Mouse (Mus musculus) heart, embryonic 15.5 days (tissue): ENCODE data around the gene Csk. TPM values are rescaled to one million over a fixed set of nuclear protein-coding genes. Genes with fewer than 3 reads are reported as not detected.

Experiments used
- ATAC-seq: fragments of 200-750 bp; cut with Nextera tagmentation; replicated peaks from 2 replicates; pipeline ENCODE4 v1.8.0; 2017; ENCODE audit warnings: low read depth, moderate TSS enrichment; ENCODE audit not compliant: insufficient number of reproducible peaks, insufficient read depth, low FRiP score
- H3K27ac ChIP-seq: fragments of 300-500 bp; sonication (generic); 2 replicates; pipeline ENCODE4 v1.5.1; 2015; ENCODE audit warnings: mild to moderate bottlenecking, inconsistent platforms
- H3K27me3 ChIP-seq: fragments of 300-500 bp; sonication (generic); 2 replicates; pipeline ENCODE4 v1.6.1; 2015; ENCODE audit warnings: inconsistent platforms
- H3K36me3 ChIP-seq: fragments of 300-500 bp; sonication (generic); 2 replicates; pipeline ENCODE4 v1.6.1; 2015; ENCODE audit warnings: mild to moderate bottlenecking, inconsistent platforms
- H3K4me1 ChIP-seq: fragments of 300-500 bp; sonication (generic); replicated peaks from 2 replicates; pipeline ENCODE4 v1.6.1; 2015; ENCODE audit warnings: inconsistent platforms
- H3K4me2 ChIP-seq: fragments of 300-500 bp; sonication (generic); 2 replicates; pipeline ENCODE4 v1.6.1; 2015; ENCODE audit warnings: inconsistent platforms, mild to moderate bottlenecking, moderate library complexity
- H3K4me3 ChIP-seq: fragments of 300-500 bp; sonication (generic); 2 replicates; pipeline ENCODE4 v1.5.1; 2015; ENCODE audit warnings: mild to moderate bottlenecking, inconsistent platforms
- H3K9ac ChIP-seq: fragments of 300-500 bp; sonication (generic); 2 replicates; pipeline ENCODE4 v1.6.1; 2015; ENCODE audit warnings: mild to moderate bottlenecking, inconsistent platforms
- H3K9me3 ChIP-seq: fragments of 300-500 bp; sonication (generic); replicated peaks from 2 replicates; pipeline ENCODE4 v1.6.1; 2016; ENCODE audit warnings: inconsistent platforms
- WGBS: fragments of 180-500 bp; shearing (Covaris S2); methylation state at CpG from one replicate; pipeline ENCODE4 v1.1.7; 2015; ENCODE audit warnings: mixed read lengths; 5-methylcytosine and 5-hydroxymethylcytosine counted together
- polyA plus RNA-seq: library from polyadenylated mRNA; unstranded; fragments of >200 nt; fragmentation: Nextera tagmentation; extraction: Ambion mirVana; gene quantifications from 2 replicates; pipeline ENCODE4 v1.2.1, GENCODE M21; 2015

Csk gene
- polyA plus RNA-seq, 1 experiment from 2014 or later, result 14.6 TPM

- peak overlapping the region; percentile 34 for H3K9ac ChIP-seq
- H3K4me3 ChIP-seq, result peak overlapping the region; percentile 2
- no peaks in the 10 kb centered on the region for H3K36me3 ChIP-seq
- WGBS, result 2% methylated on average over 6 of the region's 6 CpGs
- ATAC-seq, result peak; percentile 67
- no peaks in the 10 kb centered on the region for H3K9me3 ChIP-seq
- peak overlapping the region; percentile 94 for H3K27ac ChIP-seq
- H3K4me2 ChIP-seq, result peak overlapping the region; percentile 54
- peaks cover 80% of the 10 kb centered on the region for H3K4me1 ChIP-seq
- no peaks in the 10 kb centered on the region for H3K27me3 ChIP-seq
Measured at GRCm38 (mm10) chr9:57637741-57638322, 15.6 kb downstream of the Csk start.

DNA sequence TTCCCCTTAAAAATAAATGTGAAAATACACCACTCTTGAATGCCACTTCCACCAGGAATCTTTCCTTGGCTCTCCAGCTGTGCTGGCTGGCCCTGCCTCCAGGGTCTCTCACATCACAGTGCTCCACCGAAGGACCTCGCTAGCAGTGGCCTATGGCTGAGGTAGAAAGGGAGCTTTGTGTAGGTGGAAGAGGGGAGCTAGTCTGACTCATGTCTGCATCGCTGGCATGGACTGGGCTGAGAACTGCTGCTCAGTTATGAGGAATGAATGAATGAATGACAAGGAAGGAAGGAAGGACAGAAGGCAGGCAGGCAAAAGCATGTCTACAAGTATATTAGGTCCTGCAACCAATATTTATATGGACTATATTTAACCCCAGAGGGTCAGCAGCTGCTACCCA, 16.2 kb downstream of the Csk start:
- Histone ChIP-seq H3K27ac (peak overlapping the region; percentile 94), H3K27me3 (no peaks in the 10 kb centered on the region), H3K9ac (peak overlapping the region; percentile 34; the same call in 1 of the 2 replicates), H3K4me1 (peaks cover 76% of the 10 kb centered on the region), H3K9me3 (no peaks in the 10 kb centered on the region), H3K4me3 (peak overlapping the region; percentile 2), H3K4me2 (peak overlapping the region; percentile 54), H3K36me3 (no peaks in the 10 kb centered on the region)
- 31% methylated on average over 3 of the region's 3 CpGs for WGBS
- peak; percentile 0; the same call in 1 of the 2 replicates for ATAC-seq

GRCm38 (mm10) chr9:57633481-57634024, 19.9 kb downstream of the Csk start:
- H3K4me2 ChIP-seq, result no peak overlapping the region
- no peak overlapping the region for H3K27ac ChIP-seq
- no peak overlapping the region for H3K4me3 ChIP-seq
- H3K4me1 ChIP-seq, result peaks cover 43% of the 10 kb centered on the region
- ATAC-seq, result no peak
- no peaks in the 10 kb centered on the region for H3K27me3 ChIP-seq
- no peak overlapping the region for H3K9ac ChIP-seq
- WGBS, result 25% methylated on average over 4 of the region's 4 CpGs
- no peaks in the 10 kb centered on the region for H3K9me3 ChIP-seq
- H3K36me3 ChIP-seq, result peaks cover 26% of the 10 kb centered on the region

- Histone ChIP-seq H3K4me2 (no peak overlapping the region), H3K27ac (no peak overlapping the region), H3K4me3 (no peak overlapping the region), H3K27me3 (no peaks in the 10 kb centered on the region), H3K4me1 (peaks cover 17% of the 10 kb centered on the region), H3K36me3 (peaks cover 60% of the 10 kb centered on the region), H3K9me3 (no peaks in the 10 kb centered on the region), H3K9ac (no peak overlapping the region)
- WGBS, result 63% methylated on average over 14 of the region's 14 CpGs
- ATAC-seq, result peak; percentile 53; the same call in 1 of the 2 replicates
Measured at GRCm38 (mm10) chr9:57629118-57629874, 24.1 kb downstream of the Csk start.

DNA sequence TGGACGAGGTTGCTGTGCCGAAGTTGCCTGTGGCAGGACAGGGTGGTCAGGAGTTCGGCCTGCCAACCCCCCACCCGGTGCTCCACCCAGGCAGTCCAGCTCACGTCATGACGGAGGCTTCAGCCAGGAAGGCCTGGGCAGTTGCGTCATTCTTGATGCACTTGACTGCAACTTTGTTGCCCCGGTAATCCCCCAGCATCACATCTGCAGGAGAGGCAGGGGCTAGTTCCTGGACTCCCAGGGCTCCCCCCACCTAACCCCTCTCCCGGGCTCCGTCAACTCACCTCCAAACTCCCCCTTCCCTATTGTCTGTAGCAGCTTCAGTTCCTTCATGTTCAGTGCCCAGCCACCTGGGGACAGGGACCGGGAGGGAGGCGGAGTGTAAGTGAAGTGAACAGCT, 24.7 kb downstream of the Csk start:
- no peak for ATAC-seq
- no peak overlapping the region for H3K9ac ChIP-seq

DNA sequence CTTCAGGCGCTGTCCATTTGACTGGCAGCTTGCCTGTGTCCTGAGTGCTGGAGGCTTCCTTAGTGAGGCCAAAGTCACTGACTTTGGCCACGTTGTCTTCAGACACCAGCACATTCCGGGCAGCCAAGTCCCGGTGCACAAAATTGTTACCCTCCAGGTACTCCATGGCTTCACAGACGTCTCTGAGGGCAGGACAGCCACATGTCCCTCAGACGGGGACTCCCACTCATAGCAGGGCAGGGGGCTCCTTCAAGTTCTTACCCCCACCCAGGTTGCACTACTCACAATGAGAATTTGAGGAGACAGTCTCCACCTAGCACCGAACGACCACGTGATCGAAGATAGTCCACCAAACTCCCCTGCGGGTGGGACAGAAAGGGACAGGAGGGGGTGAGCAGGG, 25.5 kb downstream of the Csk start:
- Histone ChIP-seq H3K27ac (no peak overlapping the region), H3K9me3 (no peaks in the 10 kb centered on the region), H3K27me3 (no peaks in the 10 kb centered on the region), H3K9ac (no peak overlapping the region), H3K4me2 (no peak overlapping the region), H3K4me3 (no peak overlapping the region), H3K36me3 (peaks cover 60% of the 10 kb centered on the region), H3K4me1 (0 out of 2 replicates have a peak, but pooled peaks cover 3% of the 10 kb centered on the region)
- 91% methylated on average over 11 of the region's 11 CpGs for WGBS
- no peak for ATAC-seq

More for the DNA sequence above, 24.7 kb downstream of the Csk start:
- Histone ChIP-seq H3K27ac (no peak overlapping the region), H3K4me1 (peaks cover 11% of the 10 kb centered on the region), H3K27me3 (no peaks in the 10 kb centered on the region), H3K36me3 (peaks cover 60% of the 10 kb centered on the region), H3K4me2 (no peak overlapping the region), H3K9me3 (no peaks in the 10 kb centered on the region), H3K4me3 (no peak overlapping the region)
- WGBS, result 87% methylated on average over 12 of the region's 12 CpGs

DNA sequence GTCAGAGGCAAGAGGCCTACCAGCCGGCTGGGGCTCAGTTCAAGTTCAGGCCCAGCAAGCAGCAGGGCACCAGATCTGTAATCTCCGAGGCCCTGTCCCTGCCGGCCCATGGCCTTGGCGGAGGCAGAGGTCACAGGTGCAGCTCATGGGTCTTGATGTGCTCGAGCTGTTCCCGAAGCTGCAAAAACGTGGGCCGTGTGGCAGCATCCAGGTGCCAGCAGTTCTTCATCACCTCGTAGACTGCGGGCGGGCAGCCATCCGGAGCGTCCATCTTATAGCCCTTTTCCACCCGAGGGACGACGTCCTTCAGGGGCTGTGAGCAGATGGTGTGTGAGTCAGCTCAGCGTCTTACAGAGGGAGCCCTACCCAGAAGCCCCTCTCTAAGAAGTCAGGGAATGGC, 26.2 kb downstream of the Csk start:
- Histone ChIP-seq H3K9ac (no peak overlapping the region), H3K4me2 (no peak overlapping the region), H3K27ac (no peak overlapping the region), H3K4me1 (0 out of 2 replicates have a peak, but pooled peaks cover 3% of the 10 kb centered on the region), H3K27me3 (no peaks in the 10 kb centered on the region), H3K4me3 (no peak overlapping the region), H3K36me3 (peaks cover 60% of the 10 kb centered on the region), H3K9me3 (no peaks in the 10 kb centered on the region)
- 87% methylated on average over 17 of the region's 17 CpGs for WGBS
- no peak for ATAC-seq

GRCm38 (mm10) chr9:57625674-57626500, 27.5 kb downstream of the Csk start:
- Histone ChIP-seq H3K27me3 (no peaks in the 10 kb centered on the region), H3K27ac (no peak overlapping the region), H3K4me1 (0 out of 2 replicates have a peak, but pooled peaks cover 3% of the 10 kb centered on the region), H3K36me3 (peaks cover 55% of the 10 kb centered on the region), H3K4me2 (no peak overlapping the region), H3K4me3 (no peak overlapping the region), H3K9me3 (no peaks in the 10 kb centered on the region), H3K9ac (no peak overlapping the region)
- ATAC-seq, result no peak
- WGBS, result 83% methylated on average over 15 of the region's 15 CpGs

GRCm38 (mm10) chr9:57624295-57624694, 29.1 kb downstream of the Csk start:
- ATAC-seq, result no peak
- H3K27ac ChIP-seq, result no peak overlapping the region
- peaks cover 40% of the 10 kb centered on the region for H3K36me3 ChIP-seq

GRCm38 (mm10) chr9:57620674-57621073, 32.8 kb downstream of the Csk start, which contains the start of gene Lman1l:
Gene Lman1l, minus strand, starts transcription at chr9:57620774.
- Histone ChIP-seq H3K4me1 (no peaks in the 10 kb centered on the region), H3K36me3 (peaks cover 7% of the 10 kb centered on the region), H3K27ac (no peak within 1 kb of the TSS), H3K4me3 (no peak within 1 kb of the TSS), H3K9ac (no peak within 1 kb of the TSS), H3K4me2 (no peak within 1 kb of the TSS), H3K9me3 (no peaks in the 10 kb centered on the region), H3K27me3 (no peaks in the 10 kb centered on the region)
- ATAC-seq, result no peak
- 83% methylated on average over 5 of the region's 5 CpGs for WGBS

More at GRCm38 (mm10) chr9:57624295-57624694, 29.1 kb downstream of the Csk start:
- Histone ChIP-seq H3K9me3 (no peaks in the 10 kb centered on the region), H3K4me3 (no peak overlapping the region), H3K27me3 (no peaks in the 10 kb centered on the region), H3K9ac (no peak overlapping the region), H3K4me1 (no peaks in the 10 kb centered on the region), H3K4me2 (no peak overlapping the region)
- WGBS, result 82% methylated on average over 7 of the region's 7 CpGs

DNA sequence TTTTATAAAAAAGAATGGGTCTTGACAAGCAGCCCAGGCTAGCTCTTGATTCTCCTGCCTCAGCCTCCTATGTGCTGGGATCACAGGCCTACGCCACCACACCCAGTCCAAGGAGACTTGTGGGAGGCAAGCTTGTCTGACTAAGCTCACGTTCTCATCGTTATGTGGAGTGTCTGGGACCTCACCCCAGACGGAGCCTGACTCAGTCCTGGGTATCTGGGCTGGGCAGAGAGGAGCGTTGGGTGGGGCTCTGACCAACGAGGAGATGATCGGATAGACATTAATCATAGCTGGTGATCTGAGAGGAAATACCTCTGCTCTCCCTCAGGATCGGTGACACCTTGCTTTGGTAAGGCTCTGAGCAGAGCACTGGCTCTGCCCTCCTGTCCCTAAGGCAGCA, 34.6 kb downstream of the Csk start:
- Histone ChIP-seq H3K4me3 (no peak overlapping the region), H3K9me3 (no peaks in the 10 kb centered on the region), H3K4me2 (no peak overlapping the region), H3K27ac (no peak overlapping the region), H3K9ac (no peak overlapping the region), H3K27me3 (no peaks in the 10 kb centered on the region), H3K36me3 (no peaks in the 10 kb centered on the region), H3K4me1 (peaks cover 6% of the 10 kb centered on the region; the same call in 1 of the 2 replicates)
- ATAC-seq, result no peak
- 63% methylated on average over 8 of the region's 8 CpGs for WGBS
